Mouse (Mus musculus) liver, embryonic 14.5 days (tissue): ENCODE measurements around the gene Triobp.

Experiments used
- CTCF ChIP-seq: IDR thresholded peaks from 2 replicates; pipeline ENCODE4 v1.5.1; 2016; ENCODE audit warnings: antibody characterized with exemption, low read depth, control low read depth
- EP300 ChIP-seq: IDR thresholded peaks from 2 replicates; pipeline ENCODE4 v1.6.1; 2016; ENCODE audit warnings: antibody characterized with exemption, low read depth

DNA sequence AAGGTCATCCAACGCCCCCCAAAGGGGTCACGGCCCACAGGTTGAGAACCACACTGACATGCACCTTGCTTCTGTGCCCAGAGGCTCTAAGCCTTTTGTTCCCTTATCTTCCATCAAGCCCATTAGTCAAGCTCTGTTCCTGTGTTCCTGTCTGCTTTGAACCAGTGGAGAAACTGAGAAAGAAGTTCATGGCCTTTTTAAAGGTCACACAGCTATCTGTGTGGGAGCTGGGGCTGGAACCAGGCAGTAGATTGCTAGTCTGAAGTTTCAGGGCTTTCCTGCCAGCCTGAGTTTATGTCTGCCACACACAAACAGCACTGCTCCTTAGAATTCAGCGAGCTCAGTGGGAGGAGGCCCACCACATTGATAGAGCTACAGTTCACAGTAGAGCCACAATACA, 55.6 kb downstream of the Triobp start:
- no peak for TF ChIP-seq EP300
- no peak for TF ChIP-seq CTCF
